Mouse (Mus musculus) lung, postnatal 0 days (tissue): ENCODE results near the gene Gm49353. TPM values are rescaled to one million over a fixed set of nuclear protein-coding genes. Genes with fewer than 3 reads are reported as not detected.

Experiments used
- ATAC-seq: fragments of 200-750 bp; cut with Nextera tagmentation; 2 replicates; pipeline ENCODE4 v1.8.0; 2017; ENCODE audit warnings: moderate library complexity
- DNase-seq: peaks from one replicate; pipeline ENCODE4 v3.0.0-alpha.2; 2016; ENCODE audit warnings: low spot score
- H3K27ac ChIP-seq: fragments of 300-500 bp; sonication (generic); 2 replicates; pipeline ENCODE4 v1.5.1; 2014; ENCODE audit warnings: antibody characterized with exemption, mild to moderate bottlenecking, low read length, mixed read lengths
- H3K27me3 ChIP-seq: fragments of 300-500 bp; sonication (generic); replicated peaks from 2 replicates; pipeline ENCODE4 v1.6.1; 2014; ENCODE audit warnings: low read length, mixed read lengths; ENCODE audit not compliant: insufficient read depth
- H3K36me3 ChIP-seq: fragments of 300-500 bp; sonication (generic); 2 replicates; pipeline ENCODE4 v1.6.1; 2014; ENCODE audit warnings: low read length, mixed read lengths; ENCODE audit not compliant: insufficient read depth
- H3K4me1 ChIP-seq: fragments of 300-500 bp; sonication (generic); 2 replicates; pipeline ENCODE4 v1.6.1; 2014; ENCODE audit warnings: antibody characterized with exemption, low read depth, low read length, mixed read lengths; ENCODE audit not compliant: insufficient read depth
- H3K4me2 ChIP-seq: fragments of 300-500 bp; sonication (generic); replicated peaks from 2 replicates; pipeline ENCODE4 v1.6.1; 2014; ENCODE audit warnings: low read depth, mild to moderate bottlenecking, low read length, moderate library complexity, mixed read lengths
- H3K4me3 ChIP-seq: fragments of 300-500 bp; sonication (generic); 2 replicates; pipeline ENCODE4 v1.5.1; 2014; ENCODE audit warnings: low read depth, low read length
- H3K9ac ChIP-seq: fragments of 300-500 bp; sonication (generic); replicated peaks from 2 replicates; pipeline ENCODE4 v1.6.1; 2014; ENCODE audit warnings: low read depth, mild to moderate bottlenecking
- H3K9me3 ChIP-seq: fragments of 300-500 bp; sonication (generic); 2 replicates; pipeline ENCODE4 v1.6.1; 2016; ENCODE audit warnings: low read length, mixed read lengths
- CTCF ChIP-seq: IDR thresholded peaks from 2 replicates; pipeline ENCODE4 v1.5.1; 2016; ENCODE audit warnings: antibody characterized with exemption, mild to moderate bottlenecking
- EP300 ChIP-seq: IDR thresholded peaks from 2 replicates; pipeline ENCODE4 v1.6.1; 2016; ENCODE audit warnings: antibody characterized with exemption, mild to moderate bottlenecking, control low read depth
- WGBS: fragments of 180-500 bp; shearing (Covaris S2); extraction: QIAGEN DNeasy Blood & Tissue Kit; methylation state at CpG from one replicate; pipeline ENCODE4 v1.1.7; 2014; 5-methylcytosine and 5-hydroxymethylcytosine counted together
- polyA plus RNA-seq: library from polyadenylated mRNA; unstranded; fragments of >200 nt; fragmentation: Nextera tagmentation; extraction: Ambion mirVana; gene quantifications from 2 replicates; pipeline ENCODE4 v1.2.1, GENCODE M21; 2015

Gene Gm49353
- polyA plus RNA-seq, 1 experiment from 2014 or later: not detected

DNA sequence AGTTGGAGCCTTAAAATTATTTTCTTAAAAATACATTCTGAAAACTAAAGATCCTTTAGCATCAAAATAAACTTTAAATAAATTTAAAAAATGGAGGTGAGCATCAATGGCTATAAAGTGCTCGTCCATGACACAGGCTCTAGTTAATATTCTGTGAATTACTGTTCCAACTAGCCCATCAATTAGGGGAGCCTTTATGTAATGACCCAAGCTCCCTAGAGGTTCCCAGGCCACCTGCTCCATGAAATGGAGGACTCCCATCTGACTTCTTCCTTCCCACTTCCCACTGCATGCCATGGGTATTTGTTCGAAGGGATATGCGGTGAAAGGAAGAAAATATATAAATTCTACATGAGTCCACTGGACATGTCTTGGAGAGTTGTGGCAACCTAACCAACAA, 18.5 kb upstream of the Gm49353 start:
- ATAC-seq (no peak), DNase-seq (no peak)
- H3K27ac ChIP-seq: no peak overlapping the region
- TF ChIP-seq EP300: no peak
- TF ChIP-seq CTCF: no peak
- H3K4me1 ChIP-seq: no peaks in the 10 kb centered on the region
- no peaks in the 10 kb centered on the region for H3K9me3 ChIP-seq
- no peaks in the 10 kb centered on the region for H3K27me3 ChIP-seq
- WGBS: 95% methylated on average over 3 of the region's 3 CpGs
- no peak overlapping the region for H3K4me3 ChIP-seq
- no peak overlapping the region for H3K9ac ChIP-seq
- no peak overlapping the region for H3K4me2 ChIP-seq
- no peaks in the 10 kb centered on the region for H3K36me3 ChIP-seq

GRCm38 (mm10) chr10:29181046-29181445, 17.7 kb upstream of the Gm49353 start:
- Histone ChIP-seq H3K27me3 (no peaks in the 10 kb centered on the region), H3K27ac (no peak overlapping the region), H3K4me3 (no peak overlapping the region), H3K36me3 (no peaks in the 10 kb centered on the region), H3K4me1 (no peaks in the 10 kb centered on the region), H3K4me2 (no peak overlapping the region), H3K9me3 (no peaks in the 10 kb centered on the region), H3K9ac (no peak overlapping the region)
- TF ChIP-seq EP300: no peak
- TF ChIP-seq CTCF: no peak
- DNase-seq (no peak), ATAC-seq (no peak)
- 81% methylated on average over 2 of the region's 2 CpGs for WGBS

GRCm38 (mm10) chr10:29193769-29194168, 5.0 kb upstream of the Gm49353 start:
- no peak for DNase-seq
- Histone ChIP-seq H3K4me2 (no peak overlapping the region), H3K27ac (no peak overlapping the region), H3K9ac (no peak overlapping the region), H3K4me3 (no peak overlapping the region), H3K27me3 (no peaks in the 10 kb centered on the region), H3K36me3 (no peaks in the 10 kb centered on the region), H3K9me3 (no peaks in the 10 kb centered on the region), H3K4me1 (no peaks in the 10 kb centered on the region)
- TF ChIP-seq EP300 (no peak), CTCF (no peak)
- no peak for ATAC-seq

GRCm38 (mm10) chr10:29196811-29197210, 1.9 kb upstream of the Gm49353 start:
- ATAC-seq: no peak
- no peak overlapping the region for H3K4me2 ChIP-seq
- H3K4me1 ChIP-seq: no peaks in the 10 kb centered on the region
- no peak overlapping the region for H3K4me3 ChIP-seq
- DNase-seq: no peak
- no peaks in the 10 kb centered on the region for H3K36me3 ChIP-seq
- H3K9me3 ChIP-seq: no peaks in the 10 kb centered on the region
- WGBS: 95% methylated on average over 33 of the region's 33 CpGs
- H3K27ac ChIP-seq: no peak overlapping the region
- no peak for TF ChIP-seq CTCF
- TF ChIP-seq EP300: no peak
- H3K27me3 ChIP-seq: no peaks in the 10 kb centered on the region
- H3K9ac ChIP-seq: no peak overlapping the region

DNA sequence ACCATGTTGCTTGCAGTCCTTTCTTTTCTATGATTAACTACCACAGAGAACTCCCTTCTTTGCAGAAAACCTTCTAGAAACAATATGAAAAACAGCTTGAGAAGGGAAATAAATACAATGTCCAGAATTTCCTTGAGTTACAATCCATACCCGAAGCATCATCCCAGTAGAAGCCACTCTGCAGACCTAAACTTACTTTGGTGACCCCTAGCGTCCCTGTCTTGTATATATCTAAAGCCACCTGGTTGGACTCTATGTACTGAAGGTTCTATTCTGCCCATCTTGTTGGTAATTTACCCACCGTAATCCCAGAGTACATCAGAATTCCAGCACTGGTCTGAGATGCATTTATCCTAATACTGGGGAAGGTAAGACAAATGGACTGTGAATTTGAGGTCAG, 1.1 kb downstream of the Gm49353 start:
- no peak for TF ChIP-seq EP300
- no peak for TF ChIP-seq CTCF
- no peaks in the 10 kb centered on the region for H3K36me3 ChIP-seq
- no peak for ATAC-seq

GRCm38 (mm10) chr10:29200609-29201008, 1.9 kb downstream of the Gm49353 start:
- no peak overlapping the region for H3K9ac ChIP-seq
- H3K4me2 ChIP-seq: no peak overlapping the region
- no peaks in the 10 kb centered on the region for H3K36me3 ChIP-seq
- 83% methylated on average over 1 of the region's 1 CpGs for WGBS
- no peak overlapping the region for H3K4me3 ChIP-seq
- ATAC-seq (no peak), DNase-seq (no peak)
- H3K27ac ChIP-seq: no peak overlapping the region
- no peaks in the 10 kb centered on the region for H3K4me1 ChIP-seq
- no peaks in the 10 kb centered on the region for H3K9me3 ChIP-seq
- H3K27me3 ChIP-seq: no peaks in the 10 kb centered on the region
- no peak for TF ChIP-seq CTCF
- no peak for TF ChIP-seq EP300

More for the DNA sequence above, 1.1 kb downstream of the Gm49353 start:
- Histone ChIP-seq H3K4me2 (no peak overlapping the region), H3K4me1 (no peaks in the 10 kb centered on the region), H3K27ac (no peak overlapping the region), H3K4me3 (no peak overlapping the region), H3K27me3 (no peaks in the 10 kb centered on the region), H3K9ac (no peak overlapping the region), H3K9me3 (no peaks in the 10 kb centered on the region)
- 70% methylated on average over 3 of the region's 3 CpGs for WGBS
- DNase-seq: no peak

DNA sequence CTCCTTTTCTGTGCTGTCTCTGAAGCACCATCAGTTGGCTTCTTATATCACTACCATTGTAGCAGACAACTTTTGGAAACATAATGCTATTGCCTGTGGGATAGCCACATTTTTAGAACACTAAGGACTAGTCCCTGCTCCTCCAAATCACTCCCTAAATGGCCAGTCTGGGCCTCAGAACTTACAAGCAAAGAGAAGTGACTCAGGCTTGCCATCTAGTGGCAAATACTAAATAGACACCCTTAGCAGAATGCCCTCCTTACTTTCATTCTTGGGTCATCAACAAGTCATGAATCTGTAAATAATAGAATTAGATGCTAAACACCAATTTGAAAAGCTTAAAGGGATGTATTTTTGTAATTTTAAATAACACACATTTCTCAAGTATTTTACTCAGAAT, 8.0 kb downstream of the Gm49353 start:
- no peaks in the 10 kb centered on the region for H3K27me3 ChIP-seq
- H3K4me3 ChIP-seq: no peak overlapping the region
- no peaks in the 10 kb centered on the region for H3K36me3 ChIP-seq
- no peaks in the 10 kb centered on the region for H3K9me3 ChIP-seq
- H3K27ac ChIP-seq: no peak overlapping the region
- no peak overlapping the region for H3K9ac ChIP-seq
- DNase-seq (peak; percentile 60), ATAC-seq (no peak; the same call in 1 of the 2 replicates)
- H3K4me2 ChIP-seq: no peak overlapping the region
- H3K4me1 ChIP-seq: no peaks in the 10 kb centered on the region
- TF ChIP-seq CTCF (peak; percentile 71), EP300 (no peak)
